Mouse (Mus musculus): Measurements from ENCODE around the gene Gzmm.

GRCm38 (mm10) chr10:79666493-79666892 lies 22.3 kb upstream of the Gzmm start:
- TF ChIP-seq CTCF (IDR thresholded peaks at IDR 0.05; ENCODE audit: borderline replicate concordance, extremely low read depth, insufficient read depth, insufficient read length) (no peak), POLR2A (IDR thresholded peaks at IDR 0.05; ENCODE audit: borderline replicate concordance, extremely low read depth, insufficient read depth, insufficient read length, poor library complexity, severe bottlenecking) (no peak)

All from brain, embryonic 14.5 days (tissue).